Mouse (Mus musculus) embryonic fibroblast, embryonic 13.5 days (primary cell): ENCODE data around the gene Psmd8.

ENCODE experiments used
- CTCF ChIP-seq: IDR thresholded peaks from 2 replicates; pipeline ENCODE4 v1.5.1; 2011; ENCODE audit warnings: mild to moderate bottlenecking, control low read depth, low read length, moderate library complexity, borderline replicate concordance; ENCODE audit not compliant: insufficient read depth
- POLR2A ChIP-seq: IDR thresholded peaks from 2 replicates; pipeline ENCODE4 v1.6.1; 2011; ENCODE audit warnings: low read depth, mild to moderate bottlenecking, control low read depth, low read length, moderate library complexity

DNA sequence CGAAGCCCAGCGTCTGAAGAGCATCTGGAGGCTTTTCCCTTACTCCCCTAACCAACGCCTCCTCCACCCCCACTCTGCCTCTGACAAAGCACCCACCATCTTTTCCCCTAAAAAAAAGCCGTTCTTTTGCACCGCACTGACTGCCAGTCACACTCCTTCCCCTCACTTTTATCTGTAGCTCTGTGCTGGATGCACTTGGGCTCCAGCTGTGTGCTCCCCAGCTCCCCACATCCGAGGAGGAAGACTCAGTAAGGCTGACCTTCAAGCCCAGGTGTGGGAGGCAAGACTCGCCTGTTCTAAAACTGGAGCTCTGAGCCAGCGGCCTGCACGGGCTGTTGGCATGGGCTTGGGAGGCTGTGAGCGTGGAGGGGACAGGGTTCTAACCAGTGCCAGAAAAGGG lies 29.0 kb downstream of the Psmd8 start:
- no peak for TF ChIP-seq CTCF
- no peak for TF ChIP-seq POLR2A
